Mouse (Mus musculus) urinary bladder, postnatal 10 days (tissue): Measurements from ENCODE around the gene Ell2.

ENCODE experiments used
- DNase-seq: peaks from one replicate; pipeline ENCODE4 v3.0.0; 2022; ENCODE audit warnings: low spot score

Gene Ell2

DNA sequence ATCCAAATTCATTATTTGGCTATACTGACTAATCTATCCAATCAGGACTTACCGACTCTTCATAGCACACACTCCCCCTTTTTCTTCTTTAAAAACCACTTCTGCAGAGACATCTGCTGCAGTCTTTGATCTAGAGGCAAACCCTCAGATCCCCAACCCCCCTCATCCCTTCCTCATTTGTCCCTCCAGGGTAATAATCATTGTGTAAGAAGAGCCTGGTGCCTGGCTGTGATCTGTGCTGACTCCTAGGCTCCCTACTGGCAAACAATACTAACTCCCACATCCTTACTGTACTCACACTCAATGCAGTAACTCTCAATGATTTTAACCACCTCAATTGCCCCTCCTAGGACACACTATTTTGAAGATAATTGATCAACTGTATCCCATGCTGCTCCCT is 103.4 kb downstream of the Ell2 start:
- DNase-seq: no peak

DNA sequence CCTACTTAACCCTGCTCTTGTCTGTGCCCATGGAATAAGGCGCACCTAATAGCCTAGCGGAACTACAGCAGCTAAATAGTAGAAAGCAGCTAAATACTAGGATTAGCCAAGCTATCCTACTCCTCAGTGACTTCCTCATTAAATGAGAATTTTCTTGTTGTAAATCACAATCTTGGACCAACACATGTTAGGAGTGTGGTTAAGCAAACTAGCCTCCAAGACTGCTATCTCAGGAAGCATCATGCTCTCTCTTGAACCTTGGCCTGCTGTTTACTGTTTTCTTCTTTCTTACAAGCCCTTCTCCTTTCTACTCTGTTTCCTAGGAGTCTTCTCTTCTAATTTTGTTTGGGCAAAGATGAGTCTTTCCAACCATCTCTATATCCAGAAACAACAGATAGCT is 110.6 kb downstream of the Ell2 start:
- no peak for DNase-seq

DNA sequence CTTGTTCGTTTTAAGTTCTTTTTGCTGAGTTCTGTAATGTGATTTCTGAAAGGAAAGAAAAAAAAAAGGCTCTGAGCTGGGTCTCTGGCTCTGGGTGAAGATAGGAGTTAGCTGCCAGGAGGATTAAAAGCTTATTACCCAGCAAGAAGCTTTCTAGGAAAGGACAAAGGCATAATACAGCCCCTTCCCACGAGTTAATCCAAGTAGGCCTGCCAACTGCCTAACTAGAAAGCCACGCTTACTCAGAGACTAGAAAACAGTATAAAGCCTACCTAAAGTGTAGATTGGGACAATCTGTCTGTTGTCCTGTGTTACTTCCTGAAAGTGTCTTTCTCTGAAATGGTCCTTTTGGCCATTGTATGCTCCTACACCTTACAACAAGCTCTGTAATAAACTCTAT is 111.9 kb downstream of the Ell2 start:
- no peak for DNase-seq

DNA sequence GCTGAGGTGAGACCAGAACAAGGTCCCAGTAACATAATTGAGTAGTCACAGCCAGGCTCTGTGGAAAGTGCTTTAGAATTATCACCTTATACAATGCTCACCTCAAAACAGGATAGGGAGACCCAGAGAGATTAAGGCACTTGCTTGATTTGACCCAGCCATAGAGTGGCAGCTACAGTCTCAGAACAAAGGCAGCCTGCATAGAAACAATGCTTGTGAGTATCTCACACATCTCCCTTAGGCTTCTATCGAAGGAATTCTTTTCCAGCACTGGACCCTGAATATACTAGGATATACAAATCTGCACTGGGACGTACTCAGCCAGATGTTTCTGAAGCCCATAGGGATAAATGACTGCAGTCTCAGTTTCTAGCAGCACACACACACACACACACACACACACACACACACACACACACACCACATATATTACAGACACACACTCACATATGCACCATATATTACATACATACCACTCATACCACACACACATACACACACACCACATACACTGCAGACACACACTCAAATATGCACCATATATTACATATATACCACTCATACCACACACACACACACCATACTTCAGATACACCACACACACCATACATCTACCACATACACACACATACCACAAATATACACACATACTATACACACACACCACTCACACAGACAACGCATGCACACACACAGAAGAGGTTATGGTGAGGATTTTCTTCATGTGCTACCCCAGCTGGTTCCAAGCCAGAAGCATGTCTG is 112.6 kb downstream of the Ell2 start:
- no peak for DNase-seq

DNA sequence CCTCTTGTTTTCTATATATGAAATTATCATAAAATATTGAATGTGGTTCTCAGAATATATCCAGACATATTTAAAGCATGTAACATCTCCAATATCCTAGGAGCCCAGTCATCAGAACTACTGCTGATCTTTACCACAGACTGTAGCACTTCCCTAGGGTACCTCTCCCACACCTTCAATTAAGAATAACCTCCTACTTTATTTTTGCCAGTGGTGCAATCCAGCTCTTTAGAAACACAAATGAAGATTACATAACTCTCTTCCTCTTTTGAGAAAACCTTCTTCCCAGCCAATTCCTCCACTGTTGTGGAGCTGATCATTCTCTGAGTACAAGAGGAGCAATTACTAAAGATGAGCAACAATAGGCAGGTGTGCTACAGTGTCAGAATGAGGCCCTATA is 113.3 kb downstream of the Ell2 start:
- DNase-seq: no peak
